18 mouse cellular contexts compared by ENCODE assay signal in genomic region chr10:44761324-44761723, GRCm38 (mm10).
DNase-seq lines count a peak whose midpoint lies in the region; ATAC-seq and TF ChIP-seq lines count a peak whose summit lies in the region.
"Had no signal": no experiment of that assay in that cellular context is flagged by ENCODE, and none has a peak within 500 bp of the region (broad histone marks: within the 10 kb centered on the region; RNA-seq: fewer than 3 reads in every experiment).

No protein-coding gene starts in this region.

- H3K4me1 ChIP-seq in forebrain, postnatal 0 days (ENCODE audit: insufficient read depth) = no peaks in the 10 kb centered on the region
- no peaks in the 10 kb centered on the region for H3K4me1 ChIP-seq in forebrain, embryonic 13.5 days
- peaks cover 7% of the 10 kb centered on the region; the same call in 1 of the 2 replicates for H3K4me1 ChIP-seq in liver, adult 2 months (ENCODE audit: control insufficient read depth, insufficient read depth, low read length)
- H3K4me1 ChIP-seq in liver, embryonic 12.5 days = peaks cover 18% of the 10 kb centered on the region

- no peaks in the 10 kb centered on the region for H3K9me3 ChIP-seq in forebrain, postnatal 0 days (ENCODE audit: low read length)
- no peaks in the 10 kb centered on the region for H3K9me3 ChIP-seq in forebrain, embryonic 13.5 days (replicated peaks)
- H3K9me3 ChIP-seq in liver, embryonic 12.5 days (replicated peaks) = no peaks in the 10 kb centered on the region
- H3K9me3 ChIP-seq: kidney, embryonic 15.5 days; limb, embryonic 10.5 days; midbrain, embryonic 10.5 days had no signal

- no peak overlapping the region for H3K4me2 ChIP-seq in forebrain, postnatal 0 days (ENCODE audit: low read depth)
- H3K4me2 ChIP-seq in forebrain, embryonic 13.5 days = no peak overlapping the region
- no peak overlapping the region for H3K4me2 ChIP-seq in liver, embryonic 12.5 days
- H3K4me2 ChIP-seq: kidney, embryonic 15.5 days had no signal

- H3K4me3 ChIP-seq in forebrain, postnatal 0 days (ENCODE audit: low read depth, low read length) = no peak overlapping the region
- H3K4me3 ChIP-seq in forebrain, embryonic 13.5 days = no peak overlapping the region
- H3K4me3 ChIP-seq in liver, adult 2 months (ENCODE audit: insufficient read depth, low read depth, low read length) = no peak overlapping the region
- no peak overlapping the region for H3K4me3 ChIP-seq in liver, embryonic 12.5 days
- H3K4me3 ChIP-seq: kidney, embryonic 15.5 days; limb, embryonic 10.5 days; midbrain, embryonic 10.5 days; myocyte had no signal

- ATAC-seq in forebrain, postnatal 0 days = no peak
- no peak for ATAC-seq in forebrain, embryonic 13.5 days
- ATAC-seq in liver, embryonic 12.5 days = no peak
- ATAC-seq: hindbrain, embryonic 16.5 days had no signal

- no peak overlapping the region for H3K27ac ChIP-seq in forebrain, postnatal 0 days (ENCODE audit: low read depth, low read length)
- H3K27ac ChIP-seq in forebrain, embryonic 13.5 days = no peak overlapping the region
- H3K27ac ChIP-seq in liver, adult 2 months (replicated peaks; ENCODE audit: insufficient read depth, low read depth, low read length) = no peak overlapping the region
- no peak overlapping the region for H3K27ac ChIP-seq in liver, embryonic 12.5 days
- H3K27ac ChIP-seq: kidney, embryonic 15.5 days; limb, embryonic 10.5 days; midbrain, embryonic 10.5 days had no signal

- DNase-seq in forebrain, postnatal 0 days = no peak
- peak; percentile 15 for DNase-seq in liver, adult 2 months (ENCODE audit: extremely low read depth, low read depth, low spot score)
- peak; percentile 24 for DNase-seq in A20 (ENCODE audit: low read depth, low spot score)
- peak; percentile 6 for DNase-seq in NIH3T3 (ENCODE audit: low read depth)
- no peak for DNase-seq in urinary bladder, adult 2 months (ENCODE audit: low spot score)
- DNase-seq in cerebellum, adult 18-20 months = no peak
- DNase-seq: adrenal gland, postnatal 10 days; cerebellum, postnatal 25 days; layer of hippocampus, adult 9-11 months; right cerebral cortex, postnatal 4 days; thymus, postnatal 14 days had no signal

- no peaks in the 10 kb centered on the region for H3K27me3 ChIP-seq in forebrain, postnatal 0 days (ENCODE audit: insufficient read depth, low read length)
- no peaks in the 10 kb centered on the region for H3K27me3 ChIP-seq in forebrain, embryonic 13.5 days
- H3K27me3 ChIP-seq in liver, adult 2 months (ENCODE audit: control insufficient read depth, insufficient read depth, low read length) = no peaks in the 10 kb centered on the region
- H3K27me3 ChIP-seq in liver, embryonic 12.5 days (replicated peaks) = no peaks in the 10 kb centered on the region
- H3K27me3 ChIP-seq: kidney, embryonic 15.5 days had no signal

- H3K36me3 ChIP-seq in forebrain, postnatal 0 days (ENCODE audit: insufficient read depth) = no peaks in the 10 kb centered on the region
- H3K36me3 ChIP-seq in forebrain, embryonic 13.5 days (ENCODE audit: poor library complexity, severe bottlenecking) = no peaks in the 10 kb centered on the region
- H3K36me3 ChIP-seq in liver, adult 2 months (ENCODE audit: control insufficient read depth, insufficient read depth, low read length) = no peaks in the 10 kb centered on the region
- no peaks in the 10 kb centered on the region for H3K36me3 ChIP-seq in liver, embryonic 12.5 days
- H3K36me3 ChIP-seq: kidney, embryonic 15.5 days; limb, embryonic 10.5 days; midbrain, embryonic 10.5 days had no signal

- no peak for TF ChIP-seq POLR2A in liver, adult 2 months (IDR thresholded peaks at IDR 0.05; ENCODE audit: extremely low read depth, insufficient read depth, low read length)

- WGBS in forebrain, postnatal 0 days = 79% methylated on average over 4 of the region's 4 CpGs
- 75% methylated on average over 4 of the region's 4 CpGs for WGBS in forebrain, embryonic 13.5 days
- 47% methylated on average over 4 of the region's 4 CpGs for WGBS in liver, adult 2 months
- WGBS in liver, embryonic 12.5 days (ENCODE audit: insufficient replicate concordance) = 47% methylated on average over 4 of the region's 4 CpGs

- peak; percentile 28 for TF ChIP-seq CTCF in forebrain, postnatal 0 days (IDR thresholded peaks at IDR 0.05; ENCODE audit: low read depth)
- TF ChIP-seq CTCF in liver, adult 2 months (IDR thresholded peaks at IDR 0.05; ENCODE audit: low read depth, low read length) = no peak

- H3K9ac ChIP-seq in forebrain, postnatal 0 days = no peak overlapping the region
- no peak overlapping the region for H3K9ac ChIP-seq in forebrain, embryonic 13.5 days
- H3K9ac ChIP-seq in liver, adult 2 months (ENCODE audit: low read depth, low read length) = no peak overlapping the region
- H3K9ac ChIP-seq in liver, embryonic 12.5 days = no peak overlapping the region
- H3K9ac ChIP-seq: kidney, embryonic 15.5 days had no signal

- no peaks in the 10 kb centered on the region for H3K79me2 ChIP-seq in liver, adult 2 months (ENCODE audit: control insufficient read depth, insufficient read depth, low read length)

Comparison
In these comparisons a context has a peak if more than half of its experiments do, and no peak if none do; other contexts are left out.
1. DNase-seq: peak in liver, adult 2 months (single experiment), A20 (single experiment) and NIH3T3 (single experiment); none in forebrain, postnatal 0 days (single experiment), urinary bladder, adult 2 months (single experiment) and cerebellum, adult 18-20 months (0 of 2).